Mouse (Mus musculus): Measurements from ENCODE around the gene Mvd. TPM values are rescaled to one million over a fixed set of nuclear protein-coding genes. Genes with fewer than 3 reads are reported as not detected.

Mvd gene
- polyA plus RNA-seq, 1 experiment from 2014 or later, result 60.3 TPM

DNA sequence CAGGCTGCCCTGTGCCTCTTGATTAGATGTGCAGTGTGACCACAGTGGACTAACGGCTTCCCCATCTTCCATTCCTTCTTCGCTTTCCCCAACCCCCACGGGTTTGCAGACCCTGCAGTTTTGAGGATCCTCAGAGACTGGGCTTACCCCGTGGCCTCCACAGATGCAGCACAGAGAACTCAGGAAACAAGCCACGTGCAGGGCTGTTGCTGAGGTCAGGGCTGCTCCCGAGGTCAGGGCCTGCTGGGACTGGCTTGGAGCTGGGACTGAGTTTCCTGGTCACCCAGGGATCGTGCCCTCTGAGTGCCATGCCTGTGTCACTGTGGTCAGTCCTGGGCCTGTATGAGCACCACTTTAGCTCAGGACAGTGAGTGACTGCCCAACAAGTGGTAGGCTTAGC, 21.8 kb upstream of the Mvd start:
- H3K36me3 ChIP-seq, result peaks cover 35% of the 10 kb centered on the region
- no peak overlapping the region for H3K4me3 ChIP-seq
- H3K9me3 ChIP-seq (replicated peaks), result no peaks in the 10 kb centered on the region
- peaks cover 29% of the 10 kb centered on the region for H3K4me1 ChIP-seq
- H3K27ac ChIP-seq (replicated peaks), result no peak overlapping the region
- DNase-seq (ENCODE audit: low spot score), result no peak
- 76% methylated on average over 7 of the region's 7 CpGs for WGBS
- peaks cover 35% of the 10 kb centered on the region for H3K27me3 ChIP-seq (ENCODE audit: low read depth, poor library complexity, severe bottlenecking)

- no peak for DNase-seq (ENCODE audit: low spot score)
- Histone ChIP-seq H3K9me3 (replicated peaks) (no peaks in the 10 kb centered on the region), H3K27me3 (ENCODE audit: low read depth, poor library complexity, severe bottlenecking) (peaks cover 45% of the 10 kb centered on the region), H3K27ac (replicated peaks) (no peak overlapping the region), H3K4me3 (no peak overlapping the region), H3K4me1 (peaks cover 30% of the 10 kb centered on the region), H3K36me3 (peaks cover 29% of the 10 kb centered on the region)
- 72% methylated on average over 12 of the region's 12 CpGs for WGBS
These were observed 20.7 kb upstream of the Mvd start for GRCm38 (mm10) chr8:122463651-122464640.

GRCm38 (mm10) chr8:122462510-122462909, 19.3 kb upstream of the Mvd start:
- Histone ChIP-seq H3K27me3 (ENCODE audit: low read depth, poor library complexity, severe bottlenecking) (peaks cover 59% of the 10 kb centered on the region), H3K27ac (replicated peaks) (no peak overlapping the region), H3K36me3 (peaks cover 16% of the 10 kb centered on the region), H3K9me3 (replicated peaks) (no peaks in the 10 kb centered on the region), H3K4me3 (no peak overlapping the region), H3K4me1 (peaks cover 30% of the 10 kb centered on the region)
- DNase-seq (ENCODE audit: low spot score), result no peak
- WGBS, result 68% methylated on average over 8 of the region's 8 CpGs

GRCm38 (mm10) chr8:122461473-122462148, 18.4 kb upstream of the Mvd start:
- Histone ChIP-seq H3K27ac (replicated peaks) (no peak overlapping the region), H3K4me1 (peaks cover 30% of the 10 kb centered on the region), H3K36me3 (peaks cover 7% of the 10 kb centered on the region), H3K4me3 (no peak overlapping the region), H3K27me3 (ENCODE audit: low read depth, poor library complexity, severe bottlenecking) (peaks cover 66% of the 10 kb centered on the region), H3K9me3 (replicated peaks) (no peaks in the 10 kb centered on the region)
- no peak for DNase-seq (ENCODE audit: low spot score)
- WGBS, result 64% methylated on average over 11 of the region's 11 CpGs

GRCm38 (mm10) chr8:122460524-122461472, 17.6 kb upstream of the Mvd start, which contains the start of gene Snai3:
Gene Snai3, minus strand, starts transcription at chr8:122460733.
- H3K36me3 ChIP-seq, result no peaks in the 10 kb centered on the region; the same call in 1 of the 2 replicates
- peak; percentile 47 for DNase-seq (ENCODE audit: low spot score)
- 4% methylated on average over 56 of the region's 56 CpGs for WGBS
- H3K4me3 ChIP-seq, result peak within 1 kb of the TSS; percentile 53
- H3K4me1 ChIP-seq, result peaks cover 30% of the 10 kb centered on the region
- no peaks in the 10 kb centered on the region for H3K9me3 ChIP-seq (replicated peaks)
- H3K27ac ChIP-seq (replicated peaks), result no peak within 1 kb of the TSS
- H3K27me3 ChIP-seq (ENCODE audit: low read depth, poor library complexity, severe bottlenecking), result peaks cover 74% of the 10 kb centered on the region

DNA sequence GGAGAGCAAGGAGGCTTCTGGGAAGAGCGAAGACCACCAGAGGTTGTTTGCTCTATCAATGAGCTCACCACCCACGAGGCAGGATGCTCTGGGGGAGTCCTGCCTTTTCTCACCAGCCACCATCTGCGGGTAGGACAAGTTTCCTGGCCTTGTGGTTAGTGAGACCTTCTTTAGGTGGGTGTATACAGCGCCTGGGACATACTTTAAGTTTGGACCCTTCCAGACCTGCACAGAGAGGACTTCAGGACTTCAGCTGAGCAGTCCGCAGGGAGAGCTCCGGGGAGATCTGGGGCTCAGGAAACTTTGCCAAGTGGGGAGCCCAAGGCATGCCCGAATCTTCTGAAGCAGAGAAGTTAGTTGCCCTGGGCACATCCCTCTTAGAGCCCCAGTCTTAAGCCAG, 16.8 kb upstream of the Mvd start:
- DNase-seq (ENCODE audit: low spot score), result no peak
- H3K4me1 ChIP-seq, result peaks cover 30% of the 10 kb centered on the region
- no peaks in the 10 kb centered on the region for H3K36me3 ChIP-seq
- H3K27me3 ChIP-seq (ENCODE audit: low read depth, poor library complexity, severe bottlenecking), result peaks cover 80% of the 10 kb centered on the region
- WGBS, result 30% methylated on average over 7 of the region's 7 CpGs
- H3K4me3 ChIP-seq, result peak overlapping the region; percentile 53
- H3K9me3 ChIP-seq (replicated peaks), result no peaks in the 10 kb centered on the region
- H3K27ac ChIP-seq (replicated peaks), result no peak overlapping the region

DNA sequence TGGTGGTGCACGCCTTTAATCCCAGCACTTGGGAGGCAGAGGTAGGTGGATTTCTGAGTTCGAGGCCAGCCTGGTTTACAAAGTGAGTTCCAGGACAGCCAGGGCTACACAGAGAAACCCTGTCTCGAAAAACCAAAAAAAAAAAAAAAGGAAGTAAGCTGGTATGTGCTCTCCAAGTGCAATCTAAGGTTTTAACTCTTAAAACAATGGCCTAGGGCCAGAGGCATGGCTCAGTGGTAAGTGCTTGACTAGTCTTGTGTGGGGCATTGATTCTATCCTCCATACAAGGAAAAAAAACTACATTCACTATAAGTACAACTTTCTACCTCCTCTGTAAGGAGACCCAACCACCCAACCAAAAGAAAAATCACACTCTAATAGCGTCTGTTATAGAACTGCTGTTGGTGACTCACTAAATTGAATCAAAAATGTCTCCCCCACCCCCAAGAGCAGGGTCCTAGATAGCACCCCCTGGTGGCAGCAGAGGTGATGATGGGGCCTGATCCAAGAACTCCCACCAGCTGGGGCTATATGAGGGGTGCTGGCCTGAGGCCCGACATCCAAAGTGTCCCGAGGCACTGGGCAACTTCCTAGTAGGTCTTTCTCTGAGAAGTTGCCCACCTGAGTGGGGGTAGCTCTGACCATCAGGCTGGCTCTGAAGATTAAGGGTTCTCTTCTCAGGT, 16.1 kb upstream of the Mvd start:
- H3K4me1 ChIP-seq, result peaks cover 30% of the 10 kb centered on the region
- 64% methylated on average over 6 of the region's 6 CpGs for WGBS
- DNase-seq (ENCODE audit: low spot score), result no peak
- H3K36me3 ChIP-seq, result no peaks in the 10 kb centered on the region
- peaks cover 80% of the 10 kb centered on the region for H3K27me3 ChIP-seq (ENCODE audit: low read depth, poor library complexity, severe bottlenecking)
- no peak overlapping the region for H3K4me3 ChIP-seq
- no peak overlapping the region for H3K27ac ChIP-seq (replicated peaks)
- H3K9me3 ChIP-seq (replicated peaks), result no peaks in the 10 kb centered on the region

GRCm38 (mm10) chr8:122457171-122457570, 13.9 kb upstream of the Mvd start:
- no peak overlapping the region for H3K4me3 ChIP-seq
- no peak for DNase-seq (ENCODE audit: low spot score)
- H3K27me3 ChIP-seq (ENCODE audit: low read depth, poor library complexity, severe bottlenecking), result peaks cover 67% of the 10 kb centered on the region
- H3K36me3 ChIP-seq, result no peaks in the 10 kb centered on the region
- no peaks in the 10 kb centered on the region for H3K9me3 ChIP-seq (replicated peaks)
- peaks cover 22% of the 10 kb centered on the region for H3K4me1 ChIP-seq
- H3K27ac ChIP-seq (replicated peaks), result no peak overlapping the region
- WGBS, result 84% methylated on average over 11 of the region's 11 CpGs

GRCm38 (mm10) chr8:122454409-122454808, 11.2 kb upstream of the Mvd start:
- no peak overlapping the region for H3K4me3 ChIP-seq
- H3K27me3 ChIP-seq (ENCODE audit: low read depth, poor library complexity, severe bottlenecking), result peaks cover 39% of the 10 kb centered on the region
- no peak for DNase-seq (ENCODE audit: low spot score)
- H3K9me3 ChIP-seq (replicated peaks), result no peaks in the 10 kb centered on the region
- H3K36me3 ChIP-seq, result no peaks in the 10 kb centered on the region
- WGBS, result 97% methylated on average over 6 of the region's 6 CpGs
- no peaks in the 10 kb centered on the region for H3K4me1 ChIP-seq
- no peak overlapping the region for H3K27ac ChIP-seq (replicated peaks)

GRCm38 (mm10) chr8:122452154-122452553, 8.9 kb upstream of the Mvd start:
- Histone ChIP-seq H3K9me3 (replicated peaks) (no peaks in the 10 kb centered on the region), H3K4me3 (no peak overlapping the region), H3K27me3 (ENCODE audit: low read depth, poor library complexity, severe bottlenecking) (peaks cover 17% of the 10 kb centered on the region), H3K27ac (replicated peaks) (no peak overlapping the region), H3K4me1 (no peaks in the 10 kb centered on the region), H3K36me3 (no peaks in the 10 kb centered on the region)
- DNase-seq (ENCODE audit: low spot score), result no peak
- WGBS, result 83% methylated on average over 10 of the region's 10 CpGs

GRCm38 (mm10) chr8:122451161-122451703, 8.0 kb upstream of the Mvd start:
- 86% methylated on average over 7 of the region's 7 CpGs for WGBS
- DNase-seq (ENCODE audit: low spot score), result no peak

More at GRCm38 (mm10) chr8:122451161-122451703, 8.0 kb upstream of the Mvd start:
- Histone ChIP-seq H3K36me3 (no peaks in the 10 kb centered on the region), H3K27ac (replicated peaks) (no peak overlapping the region), H3K4me3 (no peak overlapping the region), H3K27me3 (ENCODE audit: low read depth, poor library complexity, severe bottlenecking) (peaks cover 10% of the 10 kb centered on the region; the same call in 1 of the 2 replicates), H3K9me3 (replicated peaks) (no peaks in the 10 kb centered on the region), H3K4me1 (no peaks in the 10 kb centered on the region; the same call in 1 of the 2 replicates)

Data from midbrain, embryonic 10.5 days (tissue).